17 mouse cellular contexts compared by ENCODE assay signal in genomic region chr7:68011385-68012122, GRCm38 (mm10). TPM values are rescaled to one million over a fixed set of nuclear protein-coding genes. Genes with fewer than 3 reads are reported as not detected.
DNase-seq lines count a peak whose midpoint lies in the region; ATAC-seq and TF ChIP-seq lines count a peak whose summit lies in the region.
"Had no signal": no experiment of that assay in that cellular context is flagged by ENCODE, and none has a peak within 500 bp of the region (broad histone marks: within the 10 kb centered on the region; RNA-seq: fewer than 3 reads in every experiment).

No protein-coding gene starts in this region.

- H3K36me3 ChIP-seq in heart, embryonic 12.5 days, result peaks cover 35% of the 10 kb centered on the region
- H3K36me3 ChIP-seq in lung, embryonic 14.5 days (ENCODE audit: insufficient read depth), result peaks cover 22% of the 10 kb centered on the region; the same call in 1 of the 2 replicates
- no peaks in the 10 kb centered on the region for H3K36me3 ChIP-seq in liver, embryonic 16.5 days (ENCODE audit: control insufficient read depth, insufficient read depth)
- H3K36me3 ChIP-seq: intestine, embryonic 15.5 days had no signal

- H3K4me3 ChIP-seq in heart, embryonic 12.5 days, result no peak overlapping the region
- no peak overlapping the region for H3K4me3 ChIP-seq in lung, embryonic 14.5 days (ENCODE audit: low read depth, low read length)
- no peak overlapping the region for H3K4me3 ChIP-seq in lung, adult 2 months (replicated peaks; ENCODE audit: extremely low read depth, low read depth, low read length)
- no peak overlapping the region for H3K4me3 ChIP-seq in liver, embryonic 16.5 days (ENCODE audit: low read depth, low read length)
- H3K4me3 ChIP-seq: embryonic facial prominence, embryonic 10.5 days; forebrain, embryonic 10.5 days; intestine, embryonic 15.5 days; limb, embryonic 12.5 days; midbrain, embryonic 13.5 days had no signal

- H3K9ac ChIP-seq in heart, embryonic 12.5 days, result no peak overlapping the region
- H3K9ac ChIP-seq in lung, embryonic 14.5 days, result no peak overlapping the region
- H3K9ac ChIP-seq in liver, embryonic 16.5 days (ENCODE audit: low read depth, low read length), result 0 out of 2 replicates have a peak overlapping the region, but pooled peaks have one; percentile 1
- H3K9ac ChIP-seq: intestine, embryonic 15.5 days; limb, embryonic 12.5 days; midbrain, embryonic 13.5 days had no signal

- peak overlapping the region; percentile 95 for H3K27ac ChIP-seq in heart, embryonic 12.5 days (ENCODE audit: poor library complexity, severe bottlenecking)
- 0 out of 2 replicates have a peak overlapping the region, but pooled peaks have one; percentile 20 for H3K27ac ChIP-seq in lung, embryonic 14.5 days (ENCODE audit: low read depth)
- H3K27ac ChIP-seq in liver, embryonic 16.5 days (ENCODE audit: low read length), result peak overlapping the region; percentile 86
- H3K27ac ChIP-seq: forebrain, embryonic 10.5 days; intestine, embryonic 15.5 days; limb, embryonic 12.5 days; midbrain, embryonic 13.5 days had no signal

- peaks cover 5% of the 10 kb centered on the region; the same call in 1 of the 2 replicates for H3K9me3 ChIP-seq in heart, embryonic 12.5 days (replicated peaks)
- peaks cover 4% of the 10 kb centered on the region; the same call in 1 of the 2 replicates for H3K9me3 ChIP-seq in lung, embryonic 14.5 days (ENCODE audit: low read depth, low read length)
- H3K9me3 ChIP-seq in liver, embryonic 16.5 days (replicated peaks; ENCODE audit: control insufficient read depth, low read length), result 0 out of 2 replicates have a peak, but pooled peaks cover 2% of the 10 kb centered on the region
- H3K9me3 ChIP-seq: intestine, embryonic 15.5 days had no signal

- H3K27me3 ChIP-seq in heart, embryonic 12.5 days (replicated peaks), result no peaks in the 10 kb centered on the region
- H3K27me3 ChIP-seq in lung, embryonic 14.5 days (ENCODE audit: insufficient read depth, low read length), result no peaks in the 10 kb centered on the region
- H3K27me3 ChIP-seq in liver, embryonic 16.5 days (ENCODE audit: control insufficient read depth, insufficient read depth, low read depth, low read length), result no peaks in the 10 kb centered on the region
- H3K27me3 ChIP-seq: intestine, embryonic 15.5 days; limb, embryonic 12.5 days; midbrain, embryonic 13.5 days had no signal

- no peak overlapping the region for H3K4me2 ChIP-seq in heart, embryonic 12.5 days
- H3K4me2 ChIP-seq in lung, embryonic 14.5 days, result no peak overlapping the region
- peak overlapping the region; percentile 39 for H3K4me2 ChIP-seq in liver, embryonic 16.5 days (ENCODE audit: low read depth, low read length)
- H3K4me2 ChIP-seq: intestine, embryonic 15.5 days; limb, embryonic 12.5 days; midbrain, embryonic 13.5 days had no signal

- TF ChIP-seq POLR2A in lung, adult 2 months (IDR thresholded peaks at IDR 0.05; ENCODE audit: borderline replicate concordance, extremely low read depth, low read depth, low read length), result no peak

- no peak for DNase-seq in heart, adult 8-10 months (ENCODE audit: low spot score)
- DNase-seq in lung, embryonic 14.5 days, result no peak
- DNase-seq in lung, adult 2 months, result no peak
- peak; percentile 94 for DNase-seq in c-Kit-positive CD71-positive TER-119-negative erythroid progenitor cells, embryonic 14.5 days (ENCODE audit: low read depth)
- DNase-seq in thymus, adult 18-20 months, result no peak
- DNase-seq in cerebellum, postnatal 36 days, result no peak
- DNase-seq: cerebellum, adult 9-11 months; gastrocnemius, postnatal 14 days; thymus, postnatal 14 days had no signal

- peaks cover 80% of the 10 kb centered on the region for H3K4me1 ChIP-seq in heart, embryonic 12.5 days (replicated peaks)
- H3K4me1 ChIP-seq in lung, embryonic 14.5 days (ENCODE audit: insufficient read depth), result peaks cover 25% of the 10 kb centered on the region
- peaks cover 12% of the 10 kb centered on the region for H3K4me1 ChIP-seq in lung, adult 2 months (ENCODE audit: control insufficient read depth, insufficient read depth, low read length)
- peaks cover 39% of the 10 kb centered on the region for H3K4me1 ChIP-seq in liver, embryonic 16.5 days (ENCODE audit: control insufficient read depth, low read depth, low read length)

- no peak for TF ChIP-seq CTCF in lung, embryonic 14.5 days (IDR thresholded peaks at IDR 0.05; ENCODE audit: low read depth)
- TF ChIP-seq CTCF in lung, adult 2 months (IDR thresholded peaks at IDR 0.05; ENCODE audit: insufficient read depth, low read length), result no peak

- WGBS in heart, embryonic 12.5 days, result 57% methylated on average over 13 of the region's 13 CpGs
- WGBS in lung, embryonic 14.5 days, result 71% methylated on average over 13 of the region's 13 CpGs
- WGBS in lung, adult 2 months, result 74% methylated on average over 13 of the region's 13 CpGs
- WGBS in liver, embryonic 16.5 days (ENCODE audit: insufficient replicate concordance), result 49% methylated on average over 13 of the region's 13 CpGs

- no peak for ATAC-seq in heart, embryonic 12.5 days (ENCODE audit: insufficient number of reproducible peaks, low FRiP score)
- ATAC-seq in lung, embryonic 14.5 days (ENCODE audit: insufficient read depth), result no peak
- ATAC-seq in liver, embryonic 16.5 days (ENCODE audit: low read depth), result peak; percentile 93
- ATAC-seq: activated CD4-positive, CD25-positive, alpha-beta regulatory T cell, adult 4 months; intestine, embryonic 15.5 days; midbrain, embryonic 13.5 days had no signal

RNA-seq across cellular contexts. Expression of gene Igf1r, which starts 58.9 kb away (rescaled TPM):
- polyA plus RNA-seq in heart, embryonic 12.5 days (2016; fragmentation: Nextera tagmentation; extraction: Ambion mirVana), result 25.6 and 27.5 TPM in 2 replicates
- total RNA-seq in heart, adult 8-10 months (2022), result 10 to 100 TPM; 10.3 to 17.3 (median 14.4) TPM
- polyA plus RNA-seq in lung, embryonic 14.5 days (2014; fragmentation: Nextera tagmentation; extraction: Ambion mirVana), result 19.6 and 19.7 TPM in 2 replicates
- 12.2 and 16.9 TPM in 2 replicates for polyA plus RNA-seq in lung, adult 2 months (2012; rRNA removed)
- polyA plus RNA-seq in liver, embryonic 16.5 days (2015; fragmentation: Nextera tagmentation; extraction: Ambion mirVana), result 3.2 and 3.7 TPM in 2 replicates

Comparison
In these comparisons a context has a peak if more than half of its experiments do, and no peak if none do; other contexts are left out.
1. H3K27ac ChIP-seq: peak in every context shown above with its lines; median percentile 95 in heart, embryonic 12.5 days; 86 in liver, embryonic 16.5 days; 20 in lung, embryonic 14.5 days.